Mouse (Mus musculus): ENCODE results near the gene Olfr715b.
"Not testable (repeated sequence)": the region's sequence is repeated elsewhere in the genome, so short reads cannot be mapped to it uniquely, and the experiment has no call there.

Gene Olfr715b

DNA sequence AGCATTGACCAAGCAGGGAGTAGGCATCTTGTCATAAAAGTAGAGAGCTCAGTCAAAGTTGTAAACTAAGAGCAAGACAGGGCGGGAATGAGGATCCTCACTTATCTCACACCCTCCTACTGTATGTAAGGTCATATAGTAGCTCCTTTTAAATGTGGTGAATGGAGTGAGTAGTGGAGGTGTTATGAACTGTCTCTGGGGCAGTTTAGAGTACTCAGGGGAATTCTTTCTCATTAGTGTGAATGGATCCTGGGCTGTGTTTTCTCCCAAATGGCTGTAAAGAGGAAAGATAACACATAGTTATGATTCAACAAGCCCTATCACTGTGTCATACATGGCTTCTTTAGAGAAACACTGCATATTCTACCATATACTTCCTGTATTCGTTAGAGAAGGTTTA, at the start of gene Olfr715b:
Gene Olfr715b, minus strand, starts transcription at position 101 of the 400 bp plus-strand sequence.
- not testable (repeated sequence) for DNase-seq (ENCODE audit: low spot score in 2 of 2)

DNA sequence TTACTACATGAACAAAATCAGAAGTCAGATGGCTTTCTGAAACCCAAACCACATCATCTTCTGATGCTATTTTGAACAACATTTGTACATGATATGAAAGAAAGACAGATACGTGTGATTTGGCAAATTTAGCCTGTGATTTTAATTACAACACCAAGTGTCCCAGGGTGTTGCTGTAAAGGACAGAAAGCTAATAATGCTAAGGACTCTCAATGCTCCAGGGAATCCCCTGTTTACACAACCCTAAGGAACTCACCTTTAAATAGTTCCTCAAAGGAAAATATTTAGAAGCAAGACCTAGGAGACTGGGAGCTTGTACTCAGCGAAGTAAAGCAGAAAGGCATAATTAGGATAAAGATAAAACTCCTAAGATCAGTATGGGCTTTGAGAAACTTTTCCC, 27.9 kb upstream of the Olfr715b start, which contains the start of gene Olfr716:
Gene Olfr716, plus strand, starts transcription at position 301 of the 400 bp plus-strand sequence.
- not testable (repeated sequence) for DNase-seq (ENCODE audit: low spot score in 2 of 2)

DNA sequence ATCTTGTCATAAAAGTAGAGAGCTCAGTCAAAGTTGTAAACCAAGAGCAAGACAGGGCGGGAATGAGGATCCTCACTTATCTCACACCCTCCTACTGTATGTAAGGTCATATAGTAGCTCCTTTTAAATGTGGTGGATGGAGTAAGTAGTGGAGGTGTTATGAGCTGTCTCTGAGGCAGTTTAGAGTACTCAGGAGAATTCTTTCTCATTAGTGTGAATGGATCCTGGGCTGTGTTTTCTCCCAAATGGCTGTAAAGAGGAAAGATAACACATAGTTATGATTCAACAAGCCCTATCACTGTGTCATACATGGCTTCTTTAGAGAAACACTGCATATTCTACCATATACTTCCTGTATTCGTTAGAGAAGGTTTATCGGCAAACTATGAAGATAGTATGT, 20.8 kb upstream of the Olfr715b start, which contains the start of gene Olfr715:
Gene Olfr715, minus strand, starts transcription at position 101 of the 400 bp plus-strand sequence.
- DNase-seq (ENCODE audit: low spot score in 2 of 2) = not testable (repeated sequence)

DNA sequence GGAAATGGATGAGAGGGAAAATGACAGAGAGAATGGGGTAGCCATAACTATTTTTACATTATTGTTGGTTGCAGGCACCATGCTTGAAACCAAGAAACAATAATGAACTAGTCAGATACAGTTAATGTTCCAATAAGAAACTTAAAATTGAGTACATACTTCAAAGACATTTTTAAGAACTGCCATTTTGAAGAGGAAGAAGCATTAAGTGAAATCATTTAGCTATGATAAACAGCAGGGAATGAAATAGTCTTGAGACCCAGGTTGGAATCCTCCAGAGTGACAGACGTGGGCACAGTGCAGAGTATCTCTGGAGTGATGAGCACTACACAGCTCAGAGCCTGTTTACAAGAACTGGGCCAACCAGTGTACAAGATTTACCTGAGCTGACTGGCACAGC, 17.2 kb downstream of the Olfr715b start, which contains the start of gene Olfr17:
Gene Olfr17, plus strand, starts transcription at position 301 of the 400 bp plus-strand sequence.
- DNase-seq (ENCODE audit: low spot score in 2 of 2) = no peak

DNA sequence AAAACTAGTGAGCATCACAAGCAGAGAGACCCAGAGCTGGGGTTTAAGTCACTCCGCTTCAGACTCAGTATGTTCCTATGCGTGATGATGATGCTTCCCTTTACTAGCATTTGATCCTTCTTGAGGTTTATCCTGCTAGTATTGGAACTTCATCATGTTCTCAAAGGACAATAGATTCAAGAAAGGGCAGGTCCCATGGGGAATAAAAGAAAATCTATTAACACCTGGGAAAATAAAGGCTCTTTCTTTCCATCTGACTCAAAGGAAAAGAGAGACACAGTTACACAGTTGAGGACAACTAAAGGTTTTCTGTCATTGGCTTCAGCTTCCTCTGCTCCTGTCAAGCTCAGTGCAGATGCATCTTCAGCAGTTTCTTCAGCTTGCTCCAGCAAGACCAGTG, 39.5 kb downstream of the Olfr715b start, which contains the start of gene Olfr714:
Gene Olfr714, plus strand, starts transcription at position 301 of the 400 bp plus-strand sequence.
- DNase-seq (ENCODE audit: low spot score in 2 of 2) = no peak

All from thymus, postnatal 10 days (tissue).